Mouse (Mus musculus) T-cell, adult 2 months (primary cell): ENCODE data around the gene Atp13a1.

Source experiments
- DNase-seq: peaks from one replicate; pipeline ENCODE4 v3.0.0; 2022; ENCODE audit warnings: low spot score

Atp13a1 gene

GRCm38 (mm10) chr8:69849899-69850298, 58.9 kb downstream of the Atp13a1 start:
- DNase-seq: no peak

- DNase-seq: no peak
Observed at GRCm38 (mm10) chr8:69850926-69851506, 60.1 kb downstream of the Atp13a1 start.

GRCm38 (mm10) chr8:69853869-69854268, 62.9 kb downstream of the Atp13a1 start:
- DNase-seq: no peak
